Mouse (Mus musculus) ES-E14 (cell line): ENCODE data around the gene C1ql1.

ENCODE experiments used
- CHD2 ChIP-seq: IDR thresholded peaks from 2 replicates; pipeline ENCODE4 v1.6.1; 2014; ENCODE audit warnings: mild to moderate bottlenecking, low read depth, low read length, inconsistent platforms
- HCFC1 ChIP-seq: IDR thresholded peaks from 2 replicates; pipeline ENCODE4 v1.6.1; 2012; ENCODE audit warnings: low read length, inconsistent platforms, borderline replicate concordance; ENCODE audit not compliant: insufficient read depth
- MAFK ChIP-seq: IDR thresholded peaks from 2 replicates; pipeline ENCODE4 v1.6.1; 2014; ENCODE audit warnings: mild to moderate bottlenecking, low read depth, low read length, inconsistent platforms; ENCODE audit not compliant: insufficient read depth
- ZNF384 ChIP-seq: IDR thresholded peaks from 2 replicates; pipeline ENCODE4 v1.6.1; 2012; ENCODE audit warnings: low read depth, low read length, inconsistent platforms

DNA sequence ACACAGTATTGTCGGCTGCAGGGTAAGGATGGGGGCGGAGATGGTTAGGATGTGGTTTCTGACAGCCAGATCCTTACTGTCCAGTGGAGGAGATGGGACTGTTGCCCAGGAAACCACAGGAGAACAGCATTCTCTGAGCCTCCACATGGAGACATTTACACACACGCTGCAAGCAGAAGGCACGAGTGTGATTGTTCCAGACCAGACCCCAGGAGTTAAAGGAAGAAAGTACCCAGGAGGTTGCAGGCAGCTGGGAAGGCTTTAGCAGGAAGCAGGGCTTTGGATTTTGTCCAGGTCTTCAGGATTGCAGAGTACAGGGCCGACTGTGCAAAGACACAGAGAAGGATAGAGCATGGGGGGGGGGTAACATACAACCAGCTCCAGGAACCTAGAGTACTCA lies 25.1 kb upstream of the C1ql1 start:
- TF ChIP-seq MAFK (no peak), ZNF384 (no peak), HCFC1 (no peak), CHD2 (no peak)
